Mouse (Mus musculus) cerebellum, adult 2 months (tissue): ENCODE measurements at regions not wholly inside any gene's neighbourhood (a gene's known extent, or its start where the extent isn't known, plus 50 kb on each side); places are given as distances from the start of the nearest gene placed in this dataset.

Source experiments
- DNase-seq, 2 experiments: peaks; one replicate each; pipeline ENCODE4 v3.0.0; 2021
- H3K27ac ChIP-seq: fragments of 200-500 bp; 2 replicates; pipeline ENCODE4 v1.5.1; 2012; ENCODE audit warnings: low read length, control low read depth, inconsistent platforms; ENCODE audit not compliant: insufficient read depth
- H3K27me3 ChIP-seq: fragments of 200-500 bp; 2 replicates; pipeline ENCODE4 v1.6.1; 2012; ENCODE audit warnings: inconsistent platforms, mild to moderate bottlenecking, low read length, moderate library complexity; ENCODE audit not compliant: control insufficient read depth, insufficient read depth
- H3K4me1 ChIP-seq: fragments of 200-500 bp; 2 replicates; pipeline ENCODE4 v1.6.1; 2011; ENCODE audit warnings: low read length; ENCODE audit not compliant: control insufficient read depth, insufficient read depth
- H3K4me3 ChIP-seq: fragments of 200-500 bp; replicated peaks from 2 replicates; pipeline ENCODE3; 2011; ENCODE audit warnings: mild to moderate bottlenecking, low read depth, low read length, control low read depth; ENCODE audit not compliant: insufficient read depth
- CTCF ChIP-seq: fragments of 200-500 bp; IDR thresholded peaks from 2 replicates; pipeline ENCODE4 v1.5.1; 2011; ENCODE audit warnings: low read depth, mild to moderate bottlenecking, control low read depth, low read length, moderate library complexity, borderline replicate concordance; ENCODE audit not compliant: insufficient read depth
- POLR2A ChIP-seq: fragments of 200-500 bp; IDR thresholded peaks from 2 replicates; pipeline ENCODE4 v1.6.1; 2011; ENCODE audit warnings: low read length, control low read depth, borderline replicate concordance; ENCODE audit not compliant: insufficient read depth
- WGBS: fragments of 180-500 bp; shearing (Covaris S2); methylation state at CpG from one replicate; pipeline ENCODE4 v1.1.7; 2018; 5-methylcytosine and 5-hydroxymethylcytosine counted together

DNA sequence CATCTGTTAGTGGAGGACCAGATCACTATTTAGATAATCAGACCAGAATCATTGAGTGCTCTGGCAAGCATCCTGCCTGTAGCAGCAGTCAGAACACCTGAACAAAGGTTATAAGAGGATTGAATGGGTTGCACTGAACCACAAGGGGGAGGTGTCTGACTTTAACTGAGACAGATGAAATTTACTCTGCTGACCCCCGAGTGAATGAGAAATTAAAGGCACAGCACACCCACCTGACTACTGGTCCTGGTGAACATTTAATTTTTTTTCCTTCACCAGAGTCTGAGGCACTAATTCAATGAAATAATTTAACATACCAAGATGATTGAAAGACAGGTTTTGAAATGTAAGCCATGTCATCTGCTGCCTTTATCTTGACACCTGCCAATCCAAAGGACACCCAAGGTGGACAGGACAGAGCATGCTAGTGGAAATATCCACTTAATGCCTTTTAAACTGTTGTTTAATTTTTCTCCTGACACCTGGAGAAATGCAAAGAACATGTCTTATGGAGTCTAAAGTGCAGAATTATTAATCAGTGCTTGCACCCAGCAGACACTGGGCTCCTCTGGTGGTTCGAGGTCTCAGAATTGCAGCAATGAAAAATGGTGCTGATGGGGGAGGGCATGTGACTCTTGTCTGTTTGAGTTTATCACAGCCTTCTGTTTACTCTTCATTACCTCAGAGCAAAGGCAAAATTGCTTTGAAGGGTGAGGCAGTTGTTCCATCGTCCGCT, 265.0 kb downstream of the Cmpk2 start:
- no peaks in the 10 kb centered on the region for H3K27me3 ChIP-seq
- no peaks in the 10 kb centered on the region for H3K4me1 ChIP-seq
- no peak overlapping the region for H3K4me3 ChIP-seq
- TF ChIP-seq CTCF (no peak), POLR2A (no peak)
- no peak for DNase-seq
- WGBS, result 27% methylated on average over 4 of the region's 4 CpGs
- no peak overlapping the region for H3K27ac ChIP-seq

- WGBS, result 78% methylated on average over 1 of the region's 1 CpGs
- no peaks in the 10 kb centered on the region for H3K4me1 ChIP-seq
- no peaks in the 10 kb centered on the region for H3K27me3 ChIP-seq
- no peak overlapping the region for H3K27ac ChIP-seq
- no peak for DNase-seq
- no peak for TF ChIP-seq CTCF
- TF ChIP-seq POLR2A, result no peak
- H3K4me3 ChIP-seq, result no peak overlapping the region
Observed at GRCm38 (mm10) chr12:26723399-26723798, 254.4 kb downstream of the Cmpk2 start.

DNA sequence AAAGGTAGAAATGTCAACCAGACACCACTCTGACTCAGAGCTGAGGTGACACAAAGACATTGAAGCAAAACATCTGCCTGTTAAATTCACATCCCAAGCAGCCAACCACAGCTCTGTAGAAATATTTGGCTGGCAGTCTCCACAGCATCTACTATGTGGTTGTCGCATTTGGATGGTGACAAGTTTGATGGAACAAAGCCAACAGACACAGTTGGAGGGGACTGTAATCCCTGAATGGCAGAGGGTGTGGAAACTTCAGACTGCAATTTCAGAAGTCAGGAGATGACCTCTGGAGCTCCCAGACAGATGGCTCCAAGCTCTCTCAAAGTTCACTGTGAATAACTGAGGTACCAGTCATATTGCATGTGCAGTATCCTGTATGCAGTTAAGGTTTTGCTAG, 229.8 kb downstream of the Cmpk2 start:
- TF ChIP-seq CTCF, result no peak
- TF ChIP-seq POLR2A, result no peak
- no peak overlapping the region for H3K4me3 ChIP-seq
- no peaks in the 10 kb centered on the region for H3K4me1 ChIP-seq
- WGBS, result 14% methylated on average over 1 of the region's 1 CpGs
- H3K27ac ChIP-seq, result no peak overlapping the region
- no peaks in the 10 kb centered on the region; the same call in 1 of the 2 replicates for H3K27me3 ChIP-seq
- DNase-seq, result no peak

- 44% methylated on average over 4 of the region's 4 CpGs for WGBS
- TF ChIP-seq CTCF, result no peak
- no peak for TF ChIP-seq POLR2A
- H3K27ac ChIP-seq, result no peak overlapping the region
Observed at GRCm38 (mm10) chr12:26688048-26688447, 219.0 kb downstream of the Cmpk2 start.

DNA sequence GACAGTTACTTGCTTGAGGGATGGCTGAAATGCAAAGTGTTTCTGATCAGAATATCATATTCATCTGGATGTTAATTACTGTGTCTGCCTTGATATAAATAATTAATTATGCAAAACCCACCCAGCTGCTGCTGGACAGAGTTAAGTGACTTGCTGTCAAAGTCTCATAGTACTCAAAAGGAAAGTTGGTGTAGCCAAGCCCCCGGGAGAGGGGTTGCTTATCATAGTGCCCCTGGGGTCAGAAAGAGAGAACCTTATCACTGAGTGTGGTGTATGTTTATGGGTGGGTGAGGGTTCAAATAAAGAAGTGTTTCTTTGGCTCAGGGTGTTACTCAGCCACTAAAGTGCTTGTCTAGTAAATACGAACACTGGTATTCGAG, 211.6 kb downstream of the Cmpk2 start:
- Histone ChIP-seq H3K27ac (no peak overlapping the region), H3K4me3 (no peak overlapping the region), H3K4me1 (no peaks in the 10 kb centered on the region), H3K27me3 (no peaks in the 10 kb centered on the region)
- DNase-seq, result no peak
- TF ChIP-seq POLR2A, result no peak
- no peak for TF ChIP-seq CTCF
- 57% methylated on average over 3 of the region's 3 CpGs for WGBS

More at GRCm38 (mm10) chr12:26688048-26688447, 219.0 kb downstream of the Cmpk2 start:
- H3K4me3 ChIP-seq, result no peak overlapping the region
- DNase-seq, result no peak
- no peaks in the 10 kb centered on the region for H3K4me1 ChIP-seq
- H3K27me3 ChIP-seq, result no peaks in the 10 kb centered on the region

GRCm38 (mm10) chr12:26679887-26680567, 211.0 kb downstream of the Cmpk2 start:
- TF ChIP-seq POLR2A, result no peak
- TF ChIP-seq CTCF, result no peak
- H3K4me1 ChIP-seq, result no peaks in the 10 kb centered on the region
- H3K4me3 ChIP-seq, result no peak overlapping the region
- 19% methylated on average over 9 of the region's 9 CpGs for whole genome bisulfite sequencing
- no peak overlapping the region for H3K27ac ChIP-seq
- DNase-seq, result no peak
- H3K27me3 ChIP-seq, result no peaks in the 10 kb centered on the region

DNA sequence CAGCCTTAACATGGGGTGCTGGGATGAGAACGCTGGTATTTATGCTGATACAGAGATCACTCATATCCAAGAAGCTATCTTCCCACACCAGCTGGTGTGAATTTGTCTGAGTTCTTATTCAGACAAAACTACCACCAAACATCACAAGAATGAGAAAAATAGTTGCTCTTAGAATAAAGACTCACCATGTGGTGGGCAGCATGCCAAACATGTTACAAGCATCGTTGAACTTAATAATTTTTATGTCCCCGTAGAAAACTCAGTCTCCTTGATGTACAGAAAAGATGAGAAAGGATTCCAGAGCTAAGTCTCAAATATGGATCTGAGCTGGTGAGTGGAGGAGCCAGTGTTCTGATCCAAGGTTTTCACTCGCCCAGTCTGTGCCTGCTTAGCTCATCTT, 196.5 kb downstream of the Cmpk2 start:
- no peak overlapping the region for H3K4me3 ChIP-seq
- TF ChIP-seq POLR2A (no peak), CTCF (no peak)
- DNase-seq, result no peak

DNA sequence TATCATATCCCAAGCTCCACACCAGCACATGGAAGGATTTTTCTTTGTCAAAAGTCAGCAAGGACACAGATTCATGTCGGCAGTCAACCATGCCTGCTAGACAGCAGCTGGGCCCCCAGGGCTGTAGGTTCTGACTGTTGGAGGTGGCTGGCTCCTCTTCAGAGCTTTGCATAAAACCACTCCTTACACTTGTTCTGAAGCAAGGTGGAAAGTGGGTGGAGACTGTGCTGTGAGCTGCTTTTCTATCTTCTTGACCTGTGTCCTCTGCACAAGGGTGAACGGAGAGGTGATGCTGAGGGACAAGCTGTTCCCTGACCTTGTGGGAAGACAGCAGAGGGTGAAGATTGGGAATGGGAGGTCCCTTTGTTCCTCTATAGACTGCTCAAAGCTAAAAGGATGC, 185.2 kb downstream of the Cmpk2 start:
- Histone ChIP-seq H3K4me3 (no peak overlapping the region), H3K27ac (no peak overlapping the region), H3K27me3 (no peaks in the 10 kb centered on the region), H3K4me1 (no peaks in the 10 kb centered on the region)
- TF ChIP-seq CTCF (no peak), POLR2A (no peak)
- whole genome bisulfite sequencing, result 80% methylated on average over 2 of the region's 2 CpGs
- no peak for DNase-seq

More for the DNA sequence above, 196.5 kb downstream of the Cmpk2 start:
- no peaks in the 10 kb centered on the region for H3K4me1 ChIP-seq
- no peaks in the 10 kb centered on the region for H3K27me3 ChIP-seq
- 23% methylated on average over 4 of the region's 4 CpGs for WGBS
- H3K27ac ChIP-seq, result no peak overlapping the region
